ENCODE assay signal across 19 mouse cellular contexts in the genomic region with DNA sequence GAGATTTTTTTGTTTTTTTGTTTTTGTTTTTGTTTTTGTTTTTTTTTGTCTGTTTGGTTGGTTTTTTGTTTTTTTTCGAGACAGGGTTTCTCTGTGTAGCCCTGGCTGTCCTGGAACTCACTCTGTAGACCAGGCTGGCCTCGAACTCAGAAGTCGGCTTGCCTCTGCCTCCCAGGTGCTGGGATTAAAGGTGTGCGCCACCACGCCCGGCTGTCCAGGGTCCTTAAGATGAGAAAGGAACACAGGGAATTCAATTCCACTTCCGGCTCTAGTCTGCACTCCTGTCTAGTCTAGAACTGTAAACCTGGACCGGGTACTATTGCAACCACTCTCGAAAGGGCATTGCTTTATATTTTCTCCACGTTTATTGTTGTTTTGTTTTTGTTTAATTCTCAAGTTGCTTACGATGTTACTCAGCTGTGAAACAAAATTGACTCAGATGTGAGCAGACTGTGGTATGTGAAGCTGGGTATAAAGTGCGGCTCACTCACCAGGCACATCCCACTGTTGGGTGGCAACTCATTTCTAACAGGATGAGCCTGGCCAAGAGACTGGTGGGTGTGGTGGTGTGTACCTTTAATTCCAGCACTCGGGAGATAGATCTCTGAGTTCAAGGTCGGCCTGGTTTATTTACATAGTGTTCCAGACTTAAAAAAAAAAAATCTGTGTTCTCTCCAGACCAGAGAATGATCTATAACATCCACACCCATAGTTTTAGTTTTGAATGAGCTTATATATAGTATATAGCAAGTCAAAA. TPM values are rescaled to one million over a fixed set of nuclear protein-coding genes. Genes with fewer than 3 reads are reported as not detected.
DNase-seq lines count a peak whose midpoint lies in the region; ATAC-seq and TF ChIP-seq lines count a peak whose summit lies in the region.
"Had no signal": no experiment of that assay in that cellular context is flagged by ENCODE, and none has a peak within 500 bp of the region (broad histone marks: within the 10 kb centered on the region; RNA-seq: fewer than 3 reads in every experiment).

No protein-coding gene starts in this region.

- no peak overlapping the region for H3K27ac ChIP-seq in liver, embryonic 14.5 days
- no peak overlapping the region for H3K27ac ChIP-seq in liver, embryonic 12.5 days
- no peak overlapping the region for H3K27ac ChIP-seq in stomach, postnatal 0 days (replicated peaks)
- H3K27ac ChIP-seq: embryonic facial prominence, embryonic 13.5 days; forebrain, embryonic 12.5 days; hindbrain, embryonic 10.5 days; hindbrain, embryonic 15.5 days had no signal

- no peak for TF ChIP-seq CTCF in liver, embryonic 14.5 days (IDR thresholded peaks at IDR 0.05; ENCODE audit: low read depth)
- no peak for TF ChIP-seq CTCF in stomach, postnatal 0 days (IDR thresholded peaks at IDR 0.05; ENCODE audit: low read depth)

- no peaks in the 10 kb centered on the region for H3K36me3 ChIP-seq in liver, embryonic 14.5 days (replicated peaks; ENCODE audit: control insufficient read depth, insufficient read depth, low read depth)
- no peaks in the 10 kb centered on the region for H3K36me3 ChIP-seq in liver, embryonic 12.5 days
- H3K36me3 ChIP-seq in stomach, postnatal 0 days (ENCODE audit: control insufficient read depth, insufficient read depth, low read length), result no peaks in the 10 kb centered on the region
- H3K36me3 ChIP-seq: embryonic facial prominence, embryonic 13.5 days; forebrain, embryonic 12.5 days; heart, embryonic 12.5 days; hindbrain, embryonic 10.5 days; hindbrain, embryonic 15.5 days had no signal

- WGBS in liver, embryonic 14.5 days (ENCODE audit: insufficient replicate concordance), result 76% methylated on average over 14 of the region's 14 CpGs
- WGBS in liver, embryonic 12.5 days (ENCODE audit: insufficient replicate concordance), result 76% methylated on average over 14 of the region's 14 CpGs
- WGBS in stomach, postnatal 0 days, result 78% methylated on average over 14 of the region's 14 CpGs

- H3K4me3 ChIP-seq in liver, embryonic 14.5 days (ENCODE audit: insufficient read depth in 1 of 2, low read depth in 2 of 2, low read length in 2 of 2), result no peak overlapping the region
- no peak overlapping the region for H3K4me3 ChIP-seq in liver, embryonic 12.5 days
- H3K4me3 ChIP-seq in stomach, postnatal 0 days (ENCODE audit: low read depth, low read length), result no peak overlapping the region
- H3K4me3 ChIP-seq: embryonic facial prominence, embryonic 13.5 days; forebrain, embryonic 12.5 days; heart, embryonic 12.5 days; hindbrain, embryonic 10.5 days; hindbrain, embryonic 15.5 days had no signal

- ATAC-seq in liver, embryonic 14.5 days (ENCODE audit: insufficient read depth), result 0 out of 2 replicates have a peak, but pooled peaks have one; percentile 43
- no peak for ATAC-seq in liver, embryonic 12.5 days
- ATAC-seq in stomach, postnatal 0 days (ENCODE audit: low FRiP score, low TSS enrichment), result 0 out of 2 replicates have a peak, but pooled peaks have one; percentile 29
- ATAC-seq: forebrain, embryonic 16.5 days had no signal

- no peaks in the 10 kb centered on the region for H3K9me3 ChIP-seq in liver, embryonic 14.5 days (ENCODE audit: control insufficient read depth, low read length)
- no peaks in the 10 kb centered on the region for H3K9me3 ChIP-seq in liver, embryonic 12.5 days (replicated peaks)
- no peaks in the 10 kb centered on the region for H3K9me3 ChIP-seq in stomach, postnatal 0 days (ENCODE audit: control insufficient read depth, low read length)
- H3K9me3 ChIP-seq: embryonic facial prominence, embryonic 13.5 days; forebrain, embryonic 12.5 days; heart, embryonic 12.5 days; hindbrain, embryonic 10.5 days; hindbrain, embryonic 15.5 days had no signal

- H3K4me1 ChIP-seq in liver, embryonic 14.5 days (replicated peaks; ENCODE audit: control insufficient read depth in 2 of 2, insufficient read depth in 2 of 2, low read length in 1 of 2), result peaks cover 0 to 5% of the 10 kb centered on the region in 2 experiments; a peak in 2 of 4 replicates
- H3K4me1 ChIP-seq in liver, embryonic 12.5 days, result peaks cover 7% of the 10 kb centered on the region
- no peaks in the 10 kb centered on the region for H3K4me1 ChIP-seq in stomach, postnatal 0 days (replicated peaks; ENCODE audit: control insufficient read depth, insufficient read depth)
- H3K4me1 ChIP-seq: embryonic facial prominence, embryonic 13.5 days; forebrain, embryonic 12.5 days; heart, embryonic 12.5 days; hindbrain, embryonic 10.5 days; hindbrain, embryonic 15.5 days had no signal

- H3K9ac ChIP-seq in liver, embryonic 14.5 days (replicated peaks), result no peak overlapping the region
- H3K9ac ChIP-seq in liver, embryonic 12.5 days, result no peak overlapping the region
- no peak overlapping the region for H3K9ac ChIP-seq in stomach, postnatal 0 days (ENCODE audit: low read length)
- H3K9ac ChIP-seq: embryonic facial prominence, embryonic 13.5 days; forebrain, embryonic 12.5 days; heart, embryonic 12.5 days; hindbrain, embryonic 15.5 days had no signal

- no peak overlapping the region for H3K4me2 ChIP-seq in liver, embryonic 14.5 days (ENCODE audit: low read depth)
- no peak overlapping the region for H3K4me2 ChIP-seq in liver, embryonic 12.5 days
- H3K4me2 ChIP-seq in stomach, postnatal 0 days (replicated peaks; ENCODE audit: low read depth), result no peak overlapping the region
- H3K4me2 ChIP-seq: embryonic facial prominence, embryonic 13.5 days; forebrain, embryonic 12.5 days; heart, embryonic 12.5 days; hindbrain, embryonic 15.5 days had no signal

- TF ChIP-seq EP300 in liver, embryonic 14.5 days (IDR thresholded peaks at IDR 0.05; ENCODE audit: low read depth), result no peak
- no peak for TF ChIP-seq EP300 in stomach, postnatal 0 days (optimal IDR thresholded peaks at IDR 0.05)

- peak; percentile 48 for DNase-seq in kidney, adult 11 months
- DNase-seq in kidney, postnatal 10 days, result no peak
- DNase-seq in liver, embryonic 14.5 days (ENCODE audit: low read depth in 3 of 3, low spot score in 3 of 3), result no peak
- peak; percentile 30 for DNase-seq in ZHBTc4 (ENCODE audit: low read depth, low spot score)
- no peak for DNase-seq in stomach, postnatal 0 days (ENCODE audit: low spot score)
- no peak for DNase-seq in cerebellum, adult 11-12 months
- DNase-seq: adrenal gland, postnatal 14 days; cerebellum, adult 18-20 months; cerebellum, adult 9-11 months; cerebellum, postnatal 36 days; gastrocnemius, postnatal 10 days had no signal

- no peaks in the 10 kb centered on the region for H3K27me3 ChIP-seq in liver, embryonic 14.5 days (ENCODE audit: control insufficient read depth, insufficient read depth, low read length)
- no peaks in the 10 kb centered on the region for H3K27me3 ChIP-seq in liver, embryonic 12.5 days (replicated peaks)
- H3K27me3 ChIP-seq in stomach, postnatal 0 days (ENCODE audit: control insufficient read depth, insufficient read depth, low read length), result no peaks in the 10 kb centered on the region
- H3K27me3 ChIP-seq: CH12.LX; embryonic facial prominence, embryonic 13.5 days; forebrain, embryonic 12.5 days; heart, embryonic 12.5 days; hindbrain, embryonic 15.5 days had no signal

RNA-seq across cellular contexts. Expression of a gene that starts 15.8 kb away (rescaled TPM):
- polyA plus RNA-seq in liver, embryonic 14.5 days (2012; rRNA removed), result 47.4 and 57.0 TPM in 2 replicates
- 68.6 and 73.3 TPM in 2 replicates for polyA plus RNA-seq in liver, embryonic 14.5 days (2014; fragmentation: Nextera tagmentation; extraction: Ambion mirVana)
- polyA plus RNA-seq in liver, embryonic 12.5 days (2016; fragmentation: Nextera tagmentation; extraction: Ambion mirVana), result 140 and 141 TPM in 2 replicates
- 92.8 and 97.5 TPM in 2 replicates for polyA plus RNA-seq in stomach, postnatal 0 days (2015; fragmentation: Nextera tagmentation; extraction: Ambion mirVana)

Comparison
In these comparisons a context has a peak if more than half of its experiments do, and no peak if none do; other contexts are left out.
1. DNase-seq: peak in kidney, adult 11 months (single experiment) and ZHBTc4 (single experiment); none in kidney, postnatal 10 days (single experiment), liver, embryonic 14.5 days (0 of 3), stomach, postnatal 0 days (single experiment) and cerebellum, adult 11-12 months (single experiment).